Mouse (Mus musculus): ENCODE results near the gene Nlrp1a.

Gene Nlrp1a

DNA sequence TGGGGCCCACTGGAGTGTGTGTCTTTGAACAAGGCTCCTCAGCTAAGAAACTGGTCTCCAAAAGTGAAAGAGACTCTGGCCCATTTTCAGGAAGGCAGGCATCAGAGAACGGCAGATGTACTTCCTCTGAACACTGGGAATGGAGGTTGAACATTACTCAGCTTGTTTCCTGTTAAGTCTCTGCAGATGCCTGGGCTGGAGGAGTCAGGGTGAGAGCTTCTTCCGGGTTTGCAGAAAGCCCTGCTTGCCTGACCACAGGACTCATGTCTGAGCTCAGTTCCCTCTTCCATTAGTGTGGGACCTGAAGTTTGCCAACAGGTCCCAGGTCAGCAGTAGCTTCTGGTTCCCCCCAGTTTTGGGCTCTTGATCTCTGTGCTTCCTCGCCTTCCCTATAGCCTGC lies at the start of gene Nlrp1a:
TSS of gene Nlrp1a (minus strand) at position 44 of the 400 bp plus-strand sequence.
- DNase-seq (ENCODE audit: low spot score): no peak

DNA sequence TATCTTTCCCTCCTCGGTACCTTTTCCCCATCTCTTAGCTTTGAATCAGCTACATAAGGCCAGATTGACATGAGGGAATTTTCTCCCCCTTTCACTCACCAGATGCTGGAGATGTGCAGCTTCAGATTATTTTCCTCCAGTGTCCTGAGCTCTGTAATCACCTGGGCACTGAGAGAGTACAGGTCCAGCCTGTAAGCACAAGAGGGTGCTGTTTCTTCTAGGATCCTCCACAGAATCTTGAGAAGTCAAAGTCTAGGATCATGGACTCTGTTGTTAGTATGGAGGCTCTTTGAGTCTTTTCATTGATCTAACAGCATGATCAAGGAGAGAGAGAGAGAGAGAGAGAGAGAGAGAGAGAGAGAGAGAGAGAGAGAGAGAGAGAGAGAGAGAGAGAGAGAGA lies 25.1 kb upstream of the Nlrp1a start:
- DNase-seq (ENCODE audit: low spot score): no peak

DNA sequence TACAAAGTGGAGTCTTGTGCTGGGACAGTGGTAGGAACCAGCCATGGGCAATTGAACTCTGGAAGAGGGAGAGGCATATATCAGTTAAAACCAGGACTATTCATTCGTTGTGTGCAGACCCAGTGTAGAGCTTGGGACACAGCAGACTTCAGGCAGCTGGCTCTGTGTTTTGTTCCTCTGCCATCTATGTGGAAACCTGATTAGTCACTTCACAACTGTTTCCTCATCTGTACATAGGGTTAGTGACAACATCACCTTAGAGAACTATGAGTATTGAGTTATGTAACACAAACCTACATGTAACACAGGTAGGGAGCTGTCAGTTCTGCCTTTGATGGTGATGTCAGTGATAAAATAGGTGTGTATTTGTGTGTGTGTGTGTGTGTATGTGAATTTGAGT lies 19.6 kb upstream of the Nlrp1a start:
- DNase-seq (ENCODE audit: low spot score): no peak

DNA sequence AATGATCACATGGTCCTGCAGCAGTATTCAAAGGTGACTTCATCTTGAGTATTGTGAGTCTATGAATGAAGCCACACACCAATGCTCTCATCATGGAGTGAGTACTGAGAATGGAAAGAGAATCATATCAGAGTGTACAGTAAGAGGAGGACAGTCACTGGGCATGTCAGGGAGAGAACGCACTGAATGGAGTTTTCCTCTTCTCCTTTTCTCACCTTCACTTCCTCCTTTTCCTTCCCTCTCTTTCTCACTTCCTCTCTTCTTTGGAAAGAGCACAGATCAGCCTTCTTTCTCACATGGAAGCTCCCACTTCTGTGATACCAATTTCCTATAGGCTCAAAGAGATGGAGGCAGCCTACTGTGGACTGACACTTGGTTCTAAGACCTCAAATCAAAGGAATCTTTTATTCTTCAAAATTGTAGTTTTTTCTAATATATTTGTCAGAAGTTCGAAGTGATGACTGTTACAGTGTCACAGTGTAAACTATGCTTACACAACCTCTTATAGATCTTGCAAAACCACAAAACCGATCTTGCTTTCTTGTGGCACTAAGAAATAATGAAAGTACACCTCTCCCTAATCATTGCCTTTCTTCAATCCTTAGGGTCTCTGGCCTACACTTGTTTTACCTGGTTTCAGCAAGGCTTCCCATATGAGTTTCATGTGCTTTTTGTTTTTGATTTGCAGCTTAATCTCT lies 15.1 kb upstream of the Nlrp1a start:
- DNase-seq (ENCODE audit: low spot score): no peak

DNA sequence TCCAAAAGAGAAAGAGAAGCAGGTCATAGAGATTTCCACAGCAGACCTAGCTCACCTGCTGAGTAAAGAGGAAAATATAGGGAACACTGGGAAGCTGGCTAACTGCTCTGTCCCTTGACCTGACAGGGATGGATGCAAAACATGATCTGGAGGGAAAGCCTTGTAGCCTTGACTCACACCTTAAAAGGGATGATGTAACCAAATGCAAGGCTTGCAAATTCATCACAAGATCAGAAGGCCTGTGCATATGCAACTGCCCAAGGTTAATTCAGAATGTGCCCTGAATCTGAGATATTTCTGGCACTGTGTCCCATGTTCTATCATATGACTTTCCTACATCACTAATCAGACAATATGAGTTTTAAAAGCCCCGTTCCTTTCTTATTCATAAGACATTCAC lies 10.8 kb upstream of the Nlrp1a start:
- DNase-seq (ENCODE audit: low spot score): no peak

DNA sequence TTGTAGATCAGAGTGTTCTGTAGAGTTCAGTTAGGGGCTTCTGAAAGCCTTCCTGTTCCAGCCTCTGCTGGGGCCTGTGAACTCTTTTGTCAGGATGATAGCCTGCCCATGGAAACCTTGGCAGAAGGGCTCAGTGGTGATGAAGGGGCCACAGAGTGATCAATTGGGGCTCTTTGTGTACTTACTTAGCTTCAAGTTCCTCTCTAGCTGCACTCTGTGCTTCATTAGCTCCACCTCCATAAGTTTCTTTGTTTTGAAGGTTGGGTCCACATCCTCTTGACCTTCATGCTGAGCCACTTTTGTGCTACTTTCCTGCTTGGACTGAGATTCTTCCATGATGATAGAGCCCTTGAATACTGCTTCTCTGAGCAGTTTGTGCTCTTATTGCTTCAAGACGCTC lies 2.5 kb downstream of the Nlrp1a start:
- DNase-seq (ENCODE audit: low spot score): no peak

DNA sequence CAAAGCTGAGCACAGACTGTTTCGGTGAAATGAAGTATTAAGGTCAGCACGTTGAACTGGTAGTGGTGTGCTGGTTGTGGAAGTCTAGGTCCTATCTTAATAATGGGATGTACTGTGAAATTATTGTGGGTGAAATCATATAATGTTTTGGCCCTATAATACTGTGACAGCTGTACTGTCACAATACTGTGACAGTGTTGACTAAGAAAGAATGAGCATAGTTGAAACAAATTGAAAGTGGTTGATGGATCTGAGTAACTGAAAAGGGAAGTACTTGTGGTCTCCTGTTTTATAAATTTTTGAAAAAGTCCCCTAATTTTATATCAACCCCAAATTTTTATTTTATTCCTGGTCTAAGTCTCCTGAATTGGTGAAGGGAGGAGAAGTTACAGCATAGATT lies 37.4 kb downstream of the Nlrp1a start:
- DNase-seq (ENCODE audit: low spot score): no peak

DNA sequence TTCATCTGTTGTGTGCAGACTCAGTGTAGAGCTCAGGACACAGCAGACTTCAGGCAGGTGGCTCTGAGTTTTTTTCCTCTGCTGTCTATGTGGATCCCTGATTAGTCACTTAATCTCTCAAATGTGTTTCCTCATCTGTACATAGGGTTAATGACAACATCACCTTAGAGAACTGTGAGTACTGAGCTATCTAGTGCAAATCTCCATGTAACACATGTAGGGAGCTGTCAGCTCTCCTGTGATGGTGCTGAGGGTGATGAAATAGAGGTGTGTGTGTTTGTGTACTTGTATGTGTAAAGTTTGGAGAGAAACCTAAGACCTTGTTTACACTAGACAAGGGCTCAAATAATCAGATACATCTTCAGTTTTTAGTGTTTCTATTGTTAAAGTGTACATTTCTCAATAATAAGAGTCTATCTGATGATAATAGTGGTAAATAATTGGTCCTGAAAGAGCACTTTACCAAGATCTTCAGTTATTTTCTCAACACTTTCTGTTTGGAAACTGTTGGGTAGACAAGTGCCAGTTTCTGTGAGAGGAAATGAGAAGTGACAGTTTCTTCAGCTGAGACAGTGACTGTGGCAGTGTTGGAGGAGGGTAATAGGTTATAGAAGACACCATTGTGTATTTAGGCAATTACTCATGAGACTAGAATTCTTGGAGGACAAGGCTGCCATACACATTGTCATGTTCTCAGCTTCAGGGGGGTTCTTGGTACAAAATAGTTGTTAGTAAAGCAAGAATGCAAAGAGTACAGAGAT lies 38.1 kb downstream of the Nlrp1a start:
- no peak for DNase-seq (ENCODE audit: low spot score)

DNA sequence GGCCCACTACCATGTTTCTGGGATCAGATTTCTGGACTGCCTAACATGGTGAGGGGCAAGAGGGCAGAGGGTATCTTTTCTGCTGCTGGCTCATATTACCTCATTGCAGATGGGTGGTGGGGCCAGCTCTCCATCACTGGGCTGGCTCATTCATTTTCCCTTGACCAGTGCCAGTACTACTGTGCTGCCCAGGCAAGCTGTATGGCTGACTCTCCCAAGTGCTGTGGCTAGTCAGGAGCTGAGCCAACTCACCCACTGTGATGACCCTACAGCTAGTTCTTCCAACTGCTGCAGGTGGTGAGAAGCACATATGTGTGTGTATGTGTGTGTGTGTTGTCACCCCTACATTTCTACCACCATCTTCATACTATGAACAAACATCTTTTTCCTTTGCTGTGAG lies 40.6 kb downstream of the Nlrp1a start:
- DNase-seq (ENCODE audit: low spot score): no peak

DNA sequence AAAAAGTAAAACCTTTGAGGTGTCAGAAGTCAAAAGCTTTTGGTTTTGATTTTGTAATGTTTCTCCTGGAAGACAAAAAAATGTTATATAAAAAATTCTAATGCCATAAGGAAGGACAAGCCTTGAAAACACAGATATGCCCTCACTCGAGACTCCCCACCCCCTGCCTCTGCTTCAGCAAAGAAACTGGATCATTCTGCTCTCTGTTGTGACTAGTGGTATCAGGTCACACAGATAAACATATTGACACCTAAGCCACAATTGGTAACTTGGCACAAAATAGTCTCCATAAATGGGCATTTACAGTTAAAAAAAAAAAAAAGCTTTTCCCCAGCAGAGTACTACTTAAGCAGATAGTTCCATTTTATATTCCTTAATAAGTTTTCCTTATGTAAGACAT lies 68.2 kb downstream of the Nlrp1a start:
- no peak for DNase-seq (ENCODE audit: low spot score)

DNA sequence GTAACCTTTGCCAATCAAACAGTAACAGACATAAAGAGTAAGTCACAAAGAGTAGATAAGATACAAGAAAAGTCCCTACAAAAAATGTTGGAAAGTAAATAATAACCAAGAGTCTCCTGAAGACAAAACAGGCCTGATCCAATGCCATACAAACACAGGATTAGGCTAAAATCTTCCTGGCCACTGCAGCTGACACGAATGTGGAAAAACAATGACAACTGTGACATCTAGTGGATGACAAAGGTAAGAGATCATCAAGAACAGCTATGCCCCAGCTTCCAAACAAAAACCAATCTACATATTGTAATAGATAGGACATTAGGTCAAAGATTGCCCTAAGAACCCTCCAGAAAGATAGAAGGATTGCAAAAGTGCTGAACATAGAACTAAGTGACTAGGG lies 92.0 kb downstream of the Nlrp1a start:
- peak; percentile 79 for DNase-seq (ENCODE audit: low spot score)

Data from retina, embryonic 14.5 days (tissue).